Mouse (Mus musculus) liver (tissue): ENCODE data around the gene Spata13.

Experiments
- DNase-seq: peaks from one replicate; pipeline ENCODE4 v3.0.0-alpha.2; 2020; ENCODE audit warnings: mixed read lengths

Gene Spata13

DNA sequence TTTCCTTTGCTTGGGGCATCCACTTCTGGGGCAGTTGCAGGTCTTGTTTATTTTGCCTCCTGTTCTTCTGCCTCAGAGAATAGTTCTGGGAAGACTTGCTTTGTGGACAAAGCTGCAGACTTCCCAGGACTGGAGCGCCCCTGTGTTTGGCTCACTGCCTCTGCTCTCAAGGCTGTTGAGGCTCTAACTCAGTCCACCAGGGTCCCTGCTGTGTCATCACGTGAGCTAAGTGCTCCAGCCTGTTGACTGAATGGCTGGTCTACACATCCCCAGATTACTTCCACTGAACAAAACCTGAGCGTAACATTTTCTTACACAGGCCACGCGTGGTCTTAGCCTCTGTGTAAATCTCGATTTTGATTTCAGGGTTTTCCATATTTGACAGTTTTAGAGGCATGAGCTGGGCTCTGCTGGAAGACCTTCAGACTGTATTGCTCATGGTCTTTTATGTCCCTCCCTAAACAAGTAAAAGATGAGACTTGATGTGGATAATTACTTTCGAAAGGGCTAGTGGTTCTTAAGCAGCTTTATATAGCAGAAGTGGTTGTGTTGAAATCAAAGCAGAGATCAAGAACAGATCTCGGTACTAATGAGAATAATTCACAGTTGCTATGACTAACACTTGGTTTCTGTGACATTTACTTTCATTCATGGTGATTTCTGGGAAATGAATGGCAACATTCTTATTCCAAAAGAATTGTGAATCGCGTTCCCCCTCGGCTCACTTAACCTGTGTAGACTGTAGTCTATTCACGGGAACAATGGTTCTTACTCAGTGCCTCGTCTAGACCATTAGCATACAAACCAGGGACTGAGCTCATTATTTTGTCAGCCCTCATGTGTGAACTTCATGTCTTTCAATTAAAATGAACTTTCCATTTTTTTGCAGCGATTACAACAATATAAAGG lies 119.3 kb downstream of the Spata13 start:
- no peak for DNase-seq

DNA sequence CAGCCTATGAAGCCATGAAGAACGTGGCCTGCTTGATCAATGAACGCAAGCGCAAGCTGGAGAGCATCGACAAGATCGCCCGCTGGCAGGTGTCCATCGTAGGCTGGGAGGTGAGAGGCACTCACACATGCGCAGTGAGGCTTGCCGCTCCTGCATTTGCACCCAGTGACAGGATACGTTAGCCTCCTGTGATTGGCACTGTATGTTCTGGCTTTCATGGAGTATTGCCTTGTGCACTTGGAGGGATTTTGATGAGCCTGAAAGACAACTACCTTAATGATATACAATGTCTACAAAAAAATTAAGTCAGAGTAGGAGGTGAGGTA lies 120.0 kb downstream of the Spata13 start:
- no peak for DNase-seq

- no peak for DNase-seq
These were observed 120.9 kb downstream of the Spata13 start for GRCm38 (mm10) chr14:60754656-60755055.

DNA sequence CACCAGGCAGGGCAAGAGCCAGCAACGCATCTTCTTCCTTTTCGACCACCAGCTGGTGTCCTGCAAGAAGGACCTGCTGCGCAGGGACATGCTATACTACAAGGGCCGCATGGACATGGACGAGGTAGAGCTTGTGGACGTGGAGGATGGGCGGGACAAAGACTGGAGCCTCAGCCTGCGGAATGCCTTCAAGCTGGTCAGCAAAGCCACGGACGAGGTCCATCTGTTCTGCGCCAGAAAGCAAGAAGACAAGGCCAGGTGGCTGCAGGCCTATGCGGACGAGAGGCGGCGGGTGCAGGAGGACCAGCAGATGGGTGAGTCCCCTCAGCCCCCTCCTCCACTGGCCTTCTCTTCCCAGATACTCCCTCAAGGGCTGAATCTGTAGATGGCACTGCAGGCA lies 122.5 kb downstream of the Spata13 start:
- no peak for DNase-seq

GRCm38 (mm10) chr14:60757265-60757664 lies 123.5 kb downstream of the Spata13 start:
- DNase-seq = no peak

DNA sequence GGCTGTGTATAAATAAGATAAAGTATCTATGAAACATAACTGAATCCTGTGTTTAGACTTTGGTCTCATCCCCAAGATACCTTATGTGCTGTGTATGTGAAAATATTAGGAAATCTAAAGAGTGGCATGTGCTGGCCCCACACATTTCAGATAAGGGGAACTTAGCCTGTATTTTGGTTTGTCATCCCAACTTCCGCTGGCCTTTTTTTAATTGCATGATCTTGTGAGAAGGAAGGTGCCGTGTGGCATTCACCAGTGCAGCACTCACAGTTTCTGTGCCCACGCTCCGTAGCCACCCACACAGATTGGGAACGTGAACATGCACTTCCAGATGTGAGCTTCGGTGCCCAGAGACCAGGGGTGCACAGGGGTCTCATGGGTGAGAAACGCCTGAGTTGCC lies 123.9 kb downstream of the Spata13 start:
- DNase-seq = no peak

DNA sequence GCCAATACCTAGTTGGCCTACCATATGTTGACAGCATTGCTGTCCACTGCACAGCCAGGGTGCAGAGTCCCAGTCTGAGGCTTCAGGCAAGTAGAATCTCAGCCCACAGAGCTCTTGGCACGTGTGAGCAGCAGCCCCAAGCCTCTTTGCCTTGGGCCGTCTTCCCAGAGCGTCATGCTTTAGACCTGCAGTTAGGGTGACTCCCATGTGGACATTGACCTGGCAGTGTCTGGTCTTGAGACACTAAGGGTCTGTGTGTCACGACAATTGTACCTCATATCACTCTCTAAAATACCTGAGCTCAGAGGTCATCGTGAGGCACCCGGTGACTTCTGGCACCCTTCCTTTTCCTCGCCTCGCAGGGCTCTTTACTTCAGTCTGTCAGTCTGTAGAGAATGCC lies 125.3 kb downstream of the Spata13 start:
- DNase-seq = no peak

DNA sequence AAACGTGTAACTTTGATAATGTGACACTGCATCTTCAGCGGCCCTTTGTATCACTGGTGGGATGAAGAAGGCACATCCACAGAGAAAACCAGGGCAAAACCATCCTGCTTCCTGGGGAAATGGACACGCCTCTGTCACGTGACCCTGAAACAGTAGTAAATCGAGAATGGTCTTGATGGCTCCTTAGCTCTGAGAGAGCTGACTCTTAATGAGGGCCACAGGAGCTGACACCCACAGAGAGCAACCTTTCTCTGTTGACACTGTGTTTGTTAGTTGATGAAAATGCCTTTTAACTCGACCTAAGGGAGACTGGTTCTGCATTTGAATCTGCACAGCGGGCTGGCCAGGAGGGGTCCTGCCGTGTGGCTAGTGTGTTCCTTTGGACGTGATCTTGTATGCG lies 128.0 kb downstream of the Spata13 start:
- no peak for DNase-seq

GRCm38 (mm10) chr14:60762754-60763153 lies 129.0 kb downstream of the Spata13 start:
- no peak for DNase-seq

GRCm38 (mm10) chr14:60763746-60764145 lies 129.9 kb downstream of the Spata13 start:
- DNase-seq = no peak

GRCm38 (mm10) chr14:60764526-60764925 lies 130.7 kb downstream of the Spata13 start:
- DNase-seq = no peak

DNA sequence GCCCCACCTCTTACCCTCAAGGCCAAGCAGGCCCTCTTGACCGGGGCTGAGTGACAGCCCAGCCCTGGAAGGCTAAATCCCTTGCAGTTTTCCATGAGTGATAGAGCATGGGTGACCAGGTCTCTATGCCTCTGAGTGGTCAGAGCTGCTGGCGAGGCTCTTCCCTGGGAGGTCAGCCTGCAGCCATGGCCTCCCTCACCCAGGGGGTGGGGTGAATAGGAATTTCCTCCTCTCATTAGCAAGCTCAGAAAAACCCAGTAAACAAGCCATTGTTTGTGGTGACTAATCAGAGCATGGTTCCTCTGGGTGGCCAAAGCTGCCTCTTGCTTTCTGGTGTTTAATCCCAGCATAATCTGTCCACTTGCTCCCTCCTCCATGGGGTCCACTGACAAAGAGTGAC lies 131.2 kb downstream of the Spata13 start:
- no peak for DNase-seq

GRCm38 (mm10) chr14:60767884-60768283 lies 134.1 kb downstream of the Spata13 start, which contains the start of gene C1qtnf9:
Gene C1qtnf9 (plus strand): TSS chr14:60768134.
- DNase-seq = no peak

GRCm38 (mm10) chr14:60769340-60769739 lies 135.5 kb downstream of the Spata13 start:
- no peak for DNase-seq

DNA sequence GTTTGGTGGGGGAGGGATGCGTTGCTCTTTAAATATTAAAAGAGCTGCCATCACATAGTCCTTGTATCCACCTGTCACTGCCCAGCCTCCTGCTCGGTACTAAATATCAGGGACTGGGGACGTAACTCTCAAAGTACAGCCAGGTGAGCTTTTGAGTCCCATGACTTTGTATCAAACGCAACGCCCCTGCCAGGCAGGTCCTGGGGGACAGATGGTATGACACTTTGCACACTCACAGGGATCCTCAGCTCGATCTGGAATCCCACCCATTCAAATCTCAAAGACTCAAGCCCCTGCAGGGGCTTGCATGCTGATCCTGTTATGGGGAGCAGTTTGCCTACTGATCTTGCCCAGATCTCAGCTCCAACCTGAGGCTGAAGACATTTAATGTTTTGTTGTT lies 136.8 kb downstream of the Spata13 start:
- DNase-seq = no peak

DNA sequence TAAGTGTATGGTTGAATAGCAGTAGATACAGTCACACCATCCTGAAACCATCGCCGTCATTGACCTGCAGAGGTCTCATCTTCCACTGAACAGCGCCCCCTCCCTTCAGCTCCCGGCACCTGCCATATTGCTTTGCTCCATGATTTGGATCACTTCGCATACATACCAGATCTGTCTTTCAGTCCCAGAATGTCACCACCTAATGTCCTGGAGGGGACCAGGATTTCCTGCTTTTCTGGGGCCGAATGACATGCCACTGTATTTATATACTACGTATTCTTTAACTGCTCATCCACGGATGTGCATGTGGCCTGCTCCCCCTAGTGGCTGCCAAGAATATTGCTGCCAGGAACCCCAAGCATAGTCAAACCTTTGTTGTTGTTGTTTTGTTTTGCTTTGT lies 137.3 kb downstream of the Spata13 start:
- DNase-seq = peak; percentile 69

GRCm38 (mm10) chr14:60773476-60773875 lies 139.7 kb downstream of the Spata13 start:
- no peak for DNase-seq

- no peak for DNase-seq
These were observed 142.7 kb downstream of the Spata13 start for GRCm38 (mm10) chr14:60776521-60776920.

GRCm38 (mm10) chr14:60777485-60777919 lies 143.7 kb downstream of the Spata13 start:
- DNase-seq = peak; percentile 17

DNA sequence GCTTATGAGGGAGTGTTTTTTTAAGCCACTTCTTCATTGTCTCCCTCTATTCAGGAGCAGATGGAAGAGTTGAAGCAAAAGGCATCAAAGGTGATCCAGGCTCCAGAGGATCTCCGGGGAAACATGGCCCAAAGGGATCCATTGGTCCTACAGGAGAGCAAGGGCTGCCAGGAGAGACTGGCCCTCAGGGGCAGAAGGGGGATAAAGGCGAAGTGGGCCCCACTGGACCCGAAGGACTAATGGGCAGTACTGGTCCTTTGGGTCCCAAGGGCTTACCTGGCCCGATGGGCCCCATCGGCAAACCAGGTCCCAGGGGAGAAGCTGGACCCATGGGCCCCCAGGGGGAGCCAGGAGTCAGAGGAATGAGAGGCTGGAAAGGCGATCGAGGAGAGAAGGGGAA lies 145.4 kb downstream of the Spata13 start:
- no peak for DNase-seq

DNA sequence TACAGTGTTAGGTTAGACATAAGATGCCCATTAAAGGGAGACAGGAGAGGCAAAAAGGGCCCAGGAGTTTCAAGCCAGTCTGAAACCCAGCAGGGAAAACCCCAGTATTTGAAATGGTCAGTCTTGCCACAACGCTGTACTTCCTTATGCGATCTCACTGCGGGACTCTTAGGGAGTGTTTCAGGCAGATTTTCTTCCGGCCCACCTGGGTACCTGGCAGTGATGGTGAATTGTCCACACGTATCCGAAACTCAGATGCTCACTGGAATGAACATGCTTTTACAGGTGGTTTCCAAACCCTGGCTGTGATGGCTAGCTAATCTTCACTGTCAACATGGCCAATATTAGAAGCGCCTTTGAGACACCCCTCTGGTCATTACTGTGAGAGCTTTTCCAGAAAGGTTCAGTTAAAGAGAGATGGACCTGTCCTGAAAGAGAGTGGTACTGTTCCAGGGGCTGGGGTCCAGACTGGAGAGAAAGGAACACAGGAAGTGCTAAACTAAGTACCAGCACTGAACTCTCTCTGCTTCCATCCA lies 148.4 kb downstream of the Spata13 start:
- DNase-seq = no peak

- DNase-seq = no peak
These were observed 149.4 kb downstream of the Spata13 start for GRCm38 (mm10) chr14:60783196-60783595.

DNA sequence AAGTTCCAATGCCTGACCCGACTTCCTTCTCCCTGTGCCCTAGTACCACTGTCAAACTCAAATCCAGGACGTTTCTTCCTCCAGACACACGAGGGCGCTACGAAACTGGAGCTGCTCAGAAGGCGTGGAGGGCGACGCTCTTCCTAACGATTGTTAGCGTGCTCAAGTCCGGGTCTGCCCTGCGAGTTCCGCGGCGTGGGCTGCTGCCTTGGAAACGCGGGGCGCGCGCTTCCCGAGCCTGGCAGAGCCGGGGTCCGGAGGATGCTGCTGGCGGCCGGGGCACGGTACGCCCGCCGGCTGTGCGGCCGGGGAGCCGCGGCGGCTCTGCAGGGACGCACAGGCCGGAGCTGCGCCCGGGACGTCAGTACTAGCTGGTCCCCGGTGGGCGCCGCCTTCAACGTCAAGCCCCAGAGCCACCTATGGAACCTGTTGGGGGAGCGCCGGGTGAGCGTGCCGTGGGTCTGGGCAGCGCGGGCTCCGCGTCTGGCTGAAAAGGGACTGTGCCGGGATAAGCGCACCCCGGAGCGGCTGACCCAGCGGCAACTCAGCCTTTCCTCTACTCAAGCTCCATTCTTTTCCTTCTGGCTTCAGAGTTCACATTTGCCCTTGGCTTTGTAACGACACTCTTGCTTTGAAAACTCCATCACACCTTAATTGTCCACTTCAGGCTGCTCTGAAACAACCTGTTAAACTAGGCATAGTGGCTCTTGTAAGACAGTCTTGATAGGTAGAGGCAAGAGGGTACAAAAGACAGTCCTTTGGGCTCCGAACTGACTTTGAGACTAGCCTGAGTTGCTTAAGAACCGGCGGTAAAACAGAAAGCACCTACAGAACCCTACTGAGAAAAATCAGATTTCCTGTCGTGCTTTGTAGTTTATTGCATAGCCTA lies 150.9 kb downstream of the Spata13 start, which contains the start of gene Mipep:
Gene Mipep (plus strand): TSS at position 147 of the 889 bp plus-strand sequence.
- DNase-seq = peak; percentile 86
